Mouse (Mus musculus) thymus, postnatal 4 days (tissue): ENCODE measurements around the gene Dnajb6.
"Not testable (repeated sequence)": the region's sequence is repeated elsewhere in the genome, so short reads cannot be mapped to it uniquely, and the experiment has no call there.

ENCODE experiments used
- DNase-seq: peaks from one replicate; pipeline ENCODE4 v3.0.0; 2021

Gene Dnajb6

GRCm38 (mm10) chr5:29772038-29772437, 36.5 kb downstream of the Dnajb6 start:
- no peak for DNase-seq

- DNase-seq, result no peak
These were observed 37.3 kb downstream of the Dnajb6 start for GRCm38 (mm10) chr5:29772651-29773330.

- no peak for DNase-seq
These were observed 38.1 kb downstream of the Dnajb6 start for GRCm38 (mm10) chr5:29773460-29774150.

- DNase-seq, result no peak
These were observed 39.9 kb downstream of the Dnajb6 start for GRCm38 (mm10) chr5:29775437-29775836.

- DNase-seq, result no peak
These were observed 42.5 kb downstream of the Dnajb6 start for GRCm38 (mm10) chr5:29778029-29778428.

- DNase-seq, result not testable (repeated sequence)
These were observed 44.2 kb downstream of the Dnajb6 start for GRCm38 (mm10) chr5:29779733-29780132.

DNA sequence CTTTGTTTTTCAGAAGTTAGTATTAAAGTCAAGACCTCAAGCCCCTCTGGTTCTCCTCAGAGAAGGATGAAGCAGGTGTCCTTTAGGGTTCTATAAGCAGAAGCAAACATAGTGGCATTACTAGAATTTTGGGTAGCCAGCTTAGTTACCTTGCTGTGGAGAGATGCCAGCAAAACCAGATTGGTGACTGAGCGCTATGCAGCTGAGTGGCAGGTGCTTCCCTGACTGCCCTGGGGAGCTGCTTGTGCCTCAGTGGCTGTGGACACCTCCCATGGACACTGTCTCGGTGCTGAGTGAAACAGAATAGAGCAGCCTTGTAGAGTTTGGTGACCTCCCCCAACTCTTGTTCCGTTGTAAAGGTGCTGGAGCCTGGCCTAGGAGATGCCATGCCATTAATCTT, 46.8 kb downstream of the Dnajb6 start:
- DNase-seq, result no peak

- not testable (repeated sequence) for DNase-seq
These were observed 49.4 kb downstream of the Dnajb6 start for GRCm38 (mm10) chr5:29784906-29785305.

- not testable (repeated sequence) for DNase-seq
These were observed 50.5 kb downstream of the Dnajb6 start for GRCm38 (mm10) chr5:29785953-29786352.

GRCm38 (mm10) chr5:29794933-29795332, 59.4 kb downstream of the Dnajb6 start:
- not testable (repeated sequence) for DNase-seq

DNA sequence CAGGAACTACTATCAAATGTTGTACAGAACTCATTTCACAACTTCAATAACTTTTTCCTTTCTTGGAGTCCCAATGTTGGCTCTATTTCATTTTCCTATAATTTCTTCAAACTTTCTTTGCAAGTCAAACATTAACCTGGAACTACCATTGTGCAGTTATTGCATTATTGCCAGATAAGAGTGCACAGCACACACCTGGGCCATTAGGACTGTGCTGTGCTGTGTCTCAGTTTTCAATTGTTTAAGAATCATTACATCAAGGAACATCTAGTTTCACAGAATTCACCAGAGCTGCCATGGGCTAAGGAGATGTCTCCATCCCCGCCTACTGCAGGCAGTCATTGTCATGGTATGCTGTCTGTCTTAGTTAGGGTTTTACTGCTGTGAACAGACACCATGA, 73.5 kb downstream of the Dnajb6 start:
- no peak for DNase-seq

- not testable (repeated sequence) for DNase-seq
These were observed 76.0 kb downstream of the Dnajb6 start for GRCm38 (mm10) chr5:29811377-29811921.

GRCm38 (mm10) chr5:29816523-29817242, 81.2 kb downstream of the Dnajb6 start:
- no peak for DNase-seq

GRCm38 (mm10) chr5:29817400-29817799, 81.9 kb downstream of the Dnajb6 start:
- no peak for DNase-seq

DNA sequence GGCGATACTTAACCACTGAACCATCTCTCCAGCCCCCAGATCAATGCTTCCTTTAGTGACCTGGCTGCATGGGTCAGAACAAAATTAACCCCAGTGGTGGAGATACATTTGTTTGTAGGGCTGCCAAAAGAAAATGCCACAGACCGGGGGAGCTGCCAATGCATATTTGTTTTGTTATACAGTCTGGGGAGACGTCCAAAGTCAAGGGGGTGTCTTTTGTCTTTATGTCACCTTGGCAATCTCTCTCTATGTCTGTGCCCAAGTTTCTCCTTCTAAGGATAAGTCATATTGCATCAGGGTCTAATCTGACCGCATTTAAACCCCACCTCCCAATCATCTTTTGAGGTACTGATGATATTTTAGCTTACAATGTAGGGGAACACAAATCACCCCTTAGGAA, 82.8 kb downstream of the Dnajb6 start:
- no peak for DNase-seq

GRCm38 (mm10) chr5:29824796-29825195, 89.3 kb downstream of the Dnajb6 start:
- peak; percentile 49 for DNase-seq

DNA sequence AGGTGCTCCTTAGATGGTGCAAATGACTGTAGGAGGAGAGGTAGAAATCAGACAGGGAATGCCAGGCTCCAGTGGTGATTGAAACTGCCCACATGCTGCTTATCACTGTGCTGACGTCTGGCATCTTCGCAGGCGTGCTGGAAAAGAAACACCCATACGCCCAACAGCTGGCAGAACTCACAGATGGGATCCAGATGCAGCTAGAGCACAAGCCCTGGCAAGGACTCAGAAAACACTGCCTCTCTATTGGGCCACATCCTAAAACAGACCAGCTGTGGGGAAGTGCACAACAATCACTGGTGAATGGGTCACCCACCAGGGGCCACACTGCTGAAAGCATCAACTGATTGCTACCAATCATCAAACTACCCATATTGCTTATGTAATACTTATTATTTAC, 91.3 kb downstream of the Dnajb6 start:
- no peak for DNase-seq

DNA sequence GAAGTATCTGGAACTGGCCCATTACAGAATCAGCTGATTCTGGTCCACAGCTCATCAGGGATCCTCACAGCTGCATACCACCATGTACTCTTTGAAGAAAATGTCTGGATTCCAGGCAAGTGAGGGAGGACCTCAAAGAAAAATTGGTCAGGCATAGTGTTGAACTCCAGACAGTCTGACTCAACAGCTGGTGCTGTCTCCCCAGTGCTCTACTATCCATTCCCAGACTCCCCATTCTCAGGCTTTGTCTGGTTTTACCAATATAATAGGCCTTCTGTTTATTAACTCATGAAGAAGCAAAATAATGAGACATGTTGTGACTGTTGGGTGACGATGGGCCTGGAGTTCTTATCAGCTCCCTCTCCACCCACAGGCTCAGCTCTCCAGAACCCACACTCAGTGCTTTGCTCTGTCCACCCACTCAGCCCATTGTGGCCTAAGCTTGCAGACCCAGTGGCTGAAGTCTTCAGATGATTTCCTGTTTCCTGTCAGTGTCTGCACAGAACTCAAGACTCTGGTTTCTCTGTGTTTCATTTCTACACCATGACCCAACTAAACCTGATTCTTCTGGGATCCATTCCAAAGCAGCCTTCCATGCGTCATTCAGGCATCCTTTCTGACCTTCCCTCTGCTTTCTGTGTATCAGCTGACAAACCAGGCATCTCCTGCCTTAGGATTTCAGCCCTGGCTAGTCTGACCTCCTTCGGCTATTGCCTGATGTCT, 107.1 kb downstream of the Dnajb6 start:
- no peak for DNase-seq

- DNase-seq, result no peak
These were observed 109.5 kb downstream of the Dnajb6 start for GRCm38 (mm10) chr5:29845038-29845437.

DNA sequence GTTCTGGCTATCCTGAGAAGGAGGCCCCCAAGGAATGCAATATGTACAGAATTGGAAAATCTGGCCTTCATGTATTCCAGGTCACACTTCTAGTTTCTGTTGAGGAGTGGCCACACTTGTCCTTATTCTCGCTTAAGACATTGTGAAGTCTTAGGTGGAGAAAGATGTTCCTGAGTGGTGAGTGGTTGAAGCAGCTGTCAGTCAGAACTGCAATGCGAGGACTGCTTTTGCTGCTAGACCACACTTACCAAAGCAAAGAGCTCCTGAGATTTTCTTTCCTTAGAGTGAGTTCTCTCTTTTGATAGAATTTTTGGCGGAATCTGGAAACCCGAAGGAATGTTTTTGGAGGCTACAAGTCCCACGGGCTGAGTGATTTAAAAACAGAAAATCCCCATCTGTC, 112.0 kb downstream of the Dnajb6 start:
- DNase-seq, result no peak

DNA sequence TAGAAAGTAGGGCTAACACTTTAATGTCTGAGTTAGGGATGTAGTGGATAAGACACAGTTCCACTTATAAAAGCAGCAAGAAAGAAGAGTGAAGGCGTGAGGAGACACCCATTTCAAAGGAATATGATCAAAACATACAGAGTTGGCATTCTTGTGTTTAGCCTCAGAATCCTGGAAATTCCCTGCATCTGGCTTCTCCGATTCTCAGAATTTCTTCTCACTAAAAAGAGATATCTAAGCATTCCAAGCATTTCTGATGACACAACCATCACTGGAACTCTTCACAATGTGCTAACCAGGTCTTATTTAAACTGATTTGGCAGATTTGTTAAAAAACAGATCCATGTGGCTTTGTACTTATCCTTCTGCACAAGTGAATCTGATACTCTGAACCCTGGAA, 112.6 kb downstream of the Dnajb6 start:
- no peak for DNase-seq

DNA sequence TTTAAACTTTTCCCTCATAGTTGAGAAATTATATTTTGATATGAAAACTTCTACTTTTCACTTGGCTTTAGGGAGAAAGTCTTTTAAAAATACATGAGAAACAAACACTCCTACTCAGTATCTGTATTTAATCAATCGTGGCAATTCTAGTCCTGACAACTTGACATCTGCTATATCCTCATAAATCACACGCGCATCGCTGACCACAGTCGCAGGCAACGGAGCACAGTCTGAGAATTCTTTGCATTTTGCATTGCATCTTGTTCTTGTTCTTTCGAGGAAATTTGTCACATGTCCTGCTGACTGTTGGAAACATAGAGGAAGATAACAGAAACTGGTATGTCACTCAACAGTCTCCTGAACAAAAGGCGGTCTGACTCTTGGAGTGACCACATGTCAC, 116.9 kb downstream of the Dnajb6 start:
- no peak for DNase-seq

DNA sequence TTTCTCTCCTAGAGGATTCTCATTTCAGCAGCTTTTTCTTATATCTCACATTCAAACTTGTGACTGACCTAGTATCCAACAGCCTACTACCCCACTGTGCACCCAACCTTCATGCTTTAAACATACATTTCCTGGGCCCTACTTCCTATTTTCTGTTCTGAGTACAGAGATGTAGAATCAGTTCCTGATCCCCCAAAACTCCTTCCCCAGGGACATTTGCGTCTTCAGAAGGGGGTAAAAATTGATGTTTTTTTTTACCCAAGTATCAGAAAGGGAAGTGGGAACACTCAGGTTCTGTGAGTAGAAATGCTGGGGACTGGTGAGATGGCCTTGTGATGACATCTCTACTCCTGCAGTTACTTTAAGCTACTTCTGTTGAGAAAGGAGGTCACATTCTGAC, 117.5 kb downstream of the Dnajb6 start:
- no peak for DNase-seq
